Mouse (Mus musculus): ENCODE data around the gene Dctn2. TPM values are rescaled to one million over a fixed set of nuclear protein-coding genes. Genes with fewer than 3 reads are reported as not detected.

Gene Dctn2
- polyA plus RNA-seq, 1 experiment, result 149 TPM

DNA sequence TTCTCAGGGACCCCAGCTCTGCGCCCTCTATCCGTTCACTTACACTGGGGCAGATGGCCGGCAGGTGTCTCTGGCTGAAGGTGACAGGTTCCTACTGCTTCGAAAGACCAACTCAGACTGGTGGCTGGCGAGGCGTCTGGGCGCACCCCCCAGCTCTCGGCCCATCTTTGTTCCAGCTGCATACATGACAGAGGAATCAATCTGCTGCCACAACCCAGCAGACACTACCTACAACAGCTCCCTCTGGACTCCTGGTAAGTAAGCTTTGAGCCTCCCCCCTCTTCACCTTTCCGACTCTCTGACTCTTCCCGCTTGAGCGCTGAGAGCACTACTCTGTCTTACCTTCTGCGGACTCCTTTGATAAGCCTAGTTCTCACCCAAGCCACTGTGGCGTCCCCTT is 56.0 kb downstream of the Dctn2 start:
- H3K4me3 ChIP-seq (ENCODE audit: insufficient read depth, low read length), result no peak overlapping the region
- TF ChIP-seq POLR2A (IDR thresholded peaks at IDR 0.05; ENCODE audit: low read depth, low read length) (no peak), CTCF (IDR thresholded peaks at IDR 0.05; ENCODE audit: borderline replicate concordance, insufficient read depth, low read length) (no peak)
- H3K4me1 ChIP-seq (ENCODE audit: control insufficient read depth, insufficient read depth, low read length), result no peaks in the 10 kb centered on the region
- no peak overlapping the region for H3K27ac ChIP-seq (ENCODE audit: insufficient read depth, low read length)

DNA sequence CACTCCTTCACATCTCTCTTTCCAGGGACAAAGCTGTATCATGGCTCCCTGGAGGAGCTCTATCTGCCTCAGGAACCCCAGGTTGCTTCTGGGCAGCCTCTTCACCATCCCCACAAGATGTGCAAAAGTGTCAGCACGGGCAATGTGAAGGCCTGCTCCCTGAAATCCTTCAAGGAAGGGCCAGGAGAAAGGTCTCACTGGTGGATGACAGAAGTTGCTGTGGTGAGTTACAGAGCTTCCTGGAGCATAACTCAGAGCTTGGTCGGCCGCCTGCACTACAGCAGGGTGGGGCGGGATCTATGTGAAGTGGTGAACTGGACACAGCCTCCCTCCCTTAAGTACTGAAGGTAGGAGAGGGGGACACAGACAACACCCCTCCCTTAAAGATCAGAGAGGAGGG is 56.5 kb downstream of the Dctn2 start:
- no peak overlapping the region for H3K27ac ChIP-seq (ENCODE audit: insufficient read depth, low read length)
- TF ChIP-seq POLR2A (IDR thresholded peaks at IDR 0.05; ENCODE audit: low read depth, low read length) (no peak), CTCF (IDR thresholded peaks at IDR 0.05; ENCODE audit: borderline replicate concordance, insufficient read depth, low read length) (no peak)
- no peak overlapping the region for H3K4me3 ChIP-seq (ENCODE audit: insufficient read depth, low read length)
- H3K4me1 ChIP-seq (ENCODE audit: control insufficient read depth, insufficient read depth, low read length), result no peaks in the 10 kb centered on the region

DNA sequence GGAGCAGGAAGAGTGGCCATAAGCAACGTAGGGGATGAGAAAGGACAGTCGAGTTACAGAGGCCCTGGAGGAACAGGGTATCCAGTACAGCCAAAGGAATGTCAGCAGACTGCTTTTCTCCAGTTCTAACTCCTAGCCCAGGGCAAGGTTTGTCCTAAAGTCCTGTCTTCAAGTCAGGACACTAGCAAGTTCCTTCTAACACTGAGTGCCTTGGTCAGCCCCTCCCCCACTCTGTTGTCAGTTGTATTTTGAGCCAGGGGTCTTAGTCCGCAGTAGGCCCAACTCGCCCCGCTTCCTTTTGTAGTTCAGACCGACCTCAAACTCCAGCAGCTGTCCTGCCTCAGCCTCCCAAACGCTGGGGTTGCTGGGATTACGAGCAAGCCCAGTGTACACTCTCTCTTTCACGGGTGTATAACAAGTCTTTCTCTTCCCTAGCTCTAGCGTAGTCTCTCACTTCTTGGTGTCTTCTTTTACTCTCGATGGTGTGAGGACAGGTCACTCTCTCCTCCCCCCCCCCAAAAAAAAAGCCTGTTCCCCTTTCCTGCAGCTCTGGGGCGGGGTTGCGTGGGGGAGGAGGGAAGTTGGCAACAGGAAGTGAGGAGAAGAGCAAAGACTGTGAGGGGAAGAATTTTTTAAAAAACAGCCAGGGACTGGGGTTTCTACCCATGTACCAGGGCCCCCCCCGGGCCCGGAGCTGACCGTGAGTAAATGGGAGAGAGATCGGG is 57.1 kb downstream of the Dctn2 start:
- no peak overlapping the region for H3K27ac ChIP-seq (ENCODE audit: insufficient read depth, low read length)
- no peak for TF ChIP-seq POLR2A (IDR thresholded peaks at IDR 0.05; ENCODE audit: low read depth, low read length)
- no peak for TF ChIP-seq CTCF (IDR thresholded peaks at IDR 0.05; ENCODE audit: borderline replicate concordance, insufficient read depth, low read length)
- no peak overlapping the region for H3K4me3 ChIP-seq (ENCODE audit: insufficient read depth, low read length)
- H3K4me1 ChIP-seq (ENCODE audit: control insufficient read depth, insufficient read depth, low read length), result no peaks in the 10 kb centered on the region

DNA sequence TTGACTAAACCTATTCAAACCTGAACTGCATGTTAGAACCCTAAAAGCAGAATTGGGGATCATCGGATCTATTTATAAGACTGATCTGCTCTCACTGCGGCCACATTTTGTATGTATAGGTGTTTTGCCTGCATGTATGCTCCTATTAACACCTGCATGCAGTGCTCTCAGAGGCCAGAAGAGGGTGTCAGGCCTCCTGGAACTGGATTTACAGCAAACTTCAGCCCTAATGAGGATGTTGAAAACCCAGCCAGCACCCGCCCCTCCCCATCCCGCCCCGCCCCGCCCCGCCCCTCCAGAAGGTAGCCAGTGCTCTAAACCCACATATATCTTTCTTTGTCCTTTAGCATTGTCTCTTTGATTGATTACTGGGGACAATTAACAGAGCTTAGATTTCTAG is 58.3 kb downstream of the Dctn2 start:
- TF ChIP-seq POLR2A (IDR thresholded peaks at IDR 0.05; ENCODE audit: low read depth, low read length), result no peak
- peak; percentile 6; the same call in 1 of the 2 replicates for TF ChIP-seq CTCF (IDR thresholded peaks at IDR 0.05; ENCODE audit: borderline replicate concordance, insufficient read depth, low read length)
- Histone ChIP-seq H3K4me1 (ENCODE audit: control insufficient read depth, insufficient read depth, low read length) (no peaks in the 10 kb centered on the region), H3K4me3 (ENCODE audit: insufficient read depth, low read length) (no peak overlapping the region), H3K27ac (ENCODE audit: insufficient read depth, low read length) (no peak overlapping the region)

DNA sequence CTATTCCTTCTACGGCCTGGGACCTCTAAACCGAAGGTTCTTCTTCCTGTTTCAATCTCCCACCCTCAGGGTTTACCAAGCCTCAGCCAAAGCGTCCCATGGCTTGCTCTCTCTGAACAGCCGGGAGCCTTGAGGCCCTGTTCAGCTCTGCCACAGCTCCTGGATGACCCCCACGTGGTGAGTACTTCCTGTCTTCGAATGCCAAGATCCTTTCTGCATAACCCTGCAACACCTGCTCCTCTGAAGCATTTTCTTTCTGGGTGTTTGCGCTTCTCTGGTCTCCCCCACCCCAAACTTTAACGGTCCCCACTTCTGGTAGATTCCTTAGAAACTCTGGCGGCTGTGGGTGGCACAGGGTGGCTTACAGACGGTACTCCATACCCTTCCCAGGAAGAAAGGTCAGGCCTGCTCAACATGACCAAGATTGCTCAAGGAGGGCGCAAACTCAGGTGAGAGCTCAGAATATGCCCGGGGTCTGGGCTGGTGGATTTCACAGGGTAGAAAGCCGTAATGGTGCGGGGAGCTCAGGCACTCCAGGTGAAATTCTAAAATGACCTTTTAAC is 59.4 kb downstream of the Dctn2 start:
- TF ChIP-seq POLR2A (IDR thresholded peaks at IDR 0.05; ENCODE audit: low read depth, low read length), result no peak
- TF ChIP-seq CTCF (IDR thresholded peaks at IDR 0.05; ENCODE audit: borderline replicate concordance, insufficient read depth, low read length), result no peak
- H3K27ac ChIP-seq (ENCODE audit: insufficient read depth, low read length), result no peak overlapping the region
- no peak overlapping the region for H3K4me3 ChIP-seq (ENCODE audit: insufficient read depth, low read length)
- no peaks in the 10 kb centered on the region for H3K4me1 ChIP-seq (ENCODE audit: control insufficient read depth, insufficient read depth, low read length)

DNA sequence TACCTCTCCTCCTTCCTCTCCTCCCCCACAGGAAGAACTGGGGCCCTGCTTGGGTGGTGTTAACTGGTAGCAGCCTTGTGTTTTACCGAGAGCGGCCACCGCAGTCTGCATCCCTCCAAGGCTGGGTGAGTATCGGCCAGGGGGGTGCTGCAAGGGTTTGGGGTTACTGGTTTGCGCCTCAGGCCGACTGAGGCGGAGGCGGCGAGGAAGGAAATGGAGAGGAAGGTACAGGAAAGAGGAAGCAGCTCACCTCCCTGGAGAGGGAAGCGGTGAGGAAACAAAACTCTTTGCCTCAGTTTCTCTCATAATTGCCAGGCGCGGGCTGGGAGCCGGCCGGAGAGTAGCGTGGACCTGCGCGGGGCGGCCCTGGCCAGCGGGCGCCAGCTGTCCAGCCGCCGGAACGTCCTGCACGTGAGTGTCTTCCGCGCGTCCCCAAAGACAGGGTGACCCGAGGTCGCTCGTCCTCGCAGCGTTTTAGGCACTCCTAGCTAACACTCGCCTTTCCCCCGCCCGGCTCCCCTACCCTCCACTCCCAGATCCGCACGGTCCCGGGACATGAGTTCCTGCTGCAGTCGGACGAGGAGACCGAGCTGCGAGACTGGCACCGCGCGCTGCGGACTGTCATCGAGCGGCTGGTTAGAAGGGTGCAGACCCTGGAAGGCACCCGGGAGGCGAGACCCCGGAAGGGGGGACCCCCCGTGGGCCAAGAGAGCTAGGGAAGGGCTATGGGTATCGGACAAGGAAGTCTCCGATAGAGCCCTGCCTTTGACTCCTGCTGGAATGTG is 60.0 kb downstream of the Dctn2 start:
- peak overlapping the region; percentile 34 for H3K4me3 ChIP-seq (ENCODE audit: insufficient read depth, low read length)
- TF ChIP-seq POLR2A (IDR thresholded peaks at IDR 0.05; ENCODE audit: low read depth, low read length) (no peak), CTCF (IDR thresholded peaks at IDR 0.05; ENCODE audit: borderline replicate concordance, insufficient read depth, low read length) (no peak)
- H3K4me1 ChIP-seq (ENCODE audit: control insufficient read depth, insufficient read depth, low read length), result no peaks in the 10 kb centered on the region
- H3K27ac ChIP-seq (ENCODE audit: insufficient read depth, low read length), result no peak overlapping the region

DNA sequence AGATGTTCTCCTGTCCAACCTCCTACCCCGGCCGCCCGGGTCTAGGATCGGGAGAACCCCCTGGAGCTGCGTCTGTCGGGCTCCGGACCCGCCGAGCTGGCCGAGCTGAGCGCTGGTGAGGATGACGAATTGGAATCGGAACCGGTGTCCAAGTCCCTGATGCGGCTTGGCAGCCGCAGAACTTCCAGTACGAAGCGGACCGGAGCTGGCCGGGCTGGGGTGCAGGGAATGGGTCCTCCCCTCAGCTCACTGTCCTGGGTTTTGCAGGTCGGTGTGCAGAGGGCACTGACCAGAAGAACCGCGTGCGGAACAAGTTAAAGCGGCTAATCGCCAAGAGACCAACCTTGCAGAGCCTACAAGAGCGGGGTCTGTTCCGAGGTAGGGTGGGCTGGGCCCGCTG is 60.7 kb downstream of the Dctn2 start:
- no peak for TF ChIP-seq CTCF (IDR thresholded peaks at IDR 0.05; ENCODE audit: borderline replicate concordance, insufficient read depth, low read length)
- no peak for TF ChIP-seq POLR2A (IDR thresholded peaks at IDR 0.05; ENCODE audit: low read depth, low read length)
- no peak overlapping the region for H3K27ac ChIP-seq (ENCODE audit: insufficient read depth, low read length)
- H3K4me1 ChIP-seq (ENCODE audit: control insufficient read depth, insufficient read depth, low read length), result no peaks in the 10 kb centered on the region
- peak overlapping the region; percentile 34 for H3K4me3 ChIP-seq (ENCODE audit: insufficient read depth, low read length)

DNA sequence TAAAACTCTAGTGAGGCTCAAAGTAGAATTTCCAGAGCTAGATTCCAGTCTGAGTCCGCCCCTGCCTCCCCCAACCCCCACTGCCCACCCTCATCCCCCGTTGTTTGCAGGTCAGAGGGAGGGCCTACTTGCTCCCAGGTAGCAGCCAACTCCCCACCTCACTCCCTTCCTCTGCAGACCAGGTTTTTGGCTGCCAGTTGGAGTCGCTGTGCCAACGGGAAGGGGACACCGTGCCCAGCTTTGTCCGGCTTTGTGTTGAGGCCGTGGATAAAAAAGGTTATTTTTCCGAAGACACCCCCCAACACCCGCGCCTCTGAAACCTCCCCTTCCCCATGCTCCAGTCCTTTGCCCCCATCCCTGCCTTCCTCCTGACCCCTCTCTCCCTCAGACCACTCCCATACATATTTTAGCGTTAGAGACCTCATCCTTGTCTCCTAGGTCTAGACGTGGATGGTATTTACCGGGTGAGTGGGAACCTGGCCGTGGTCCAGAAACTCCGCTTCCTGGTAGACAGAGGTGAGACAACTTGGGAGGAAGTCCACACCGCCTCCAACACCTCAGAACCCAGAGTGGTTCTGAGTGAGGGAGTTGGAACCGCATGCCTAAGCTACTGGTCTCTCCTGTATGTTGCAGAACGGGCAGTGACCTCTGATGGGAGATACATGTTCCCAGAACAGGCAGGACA is 61.4 kb downstream of the Dctn2 start:
- H3K4me1 ChIP-seq (ENCODE audit: control insufficient read depth, insufficient read depth, low read length), result no peaks in the 10 kb centered on the region
- no peak for TF ChIP-seq POLR2A (IDR thresholded peaks at IDR 0.05; ENCODE audit: low read depth, low read length)
- no peak for TF ChIP-seq CTCF (IDR thresholded peaks at IDR 0.05; ENCODE audit: borderline replicate concordance, insufficient read depth, low read length)
- no peak overlapping the region for H3K4me3 ChIP-seq (ENCODE audit: insufficient read depth, low read length)
- no peak overlapping the region for H3K27ac ChIP-seq (ENCODE audit: insufficient read depth, low read length)

DNA sequence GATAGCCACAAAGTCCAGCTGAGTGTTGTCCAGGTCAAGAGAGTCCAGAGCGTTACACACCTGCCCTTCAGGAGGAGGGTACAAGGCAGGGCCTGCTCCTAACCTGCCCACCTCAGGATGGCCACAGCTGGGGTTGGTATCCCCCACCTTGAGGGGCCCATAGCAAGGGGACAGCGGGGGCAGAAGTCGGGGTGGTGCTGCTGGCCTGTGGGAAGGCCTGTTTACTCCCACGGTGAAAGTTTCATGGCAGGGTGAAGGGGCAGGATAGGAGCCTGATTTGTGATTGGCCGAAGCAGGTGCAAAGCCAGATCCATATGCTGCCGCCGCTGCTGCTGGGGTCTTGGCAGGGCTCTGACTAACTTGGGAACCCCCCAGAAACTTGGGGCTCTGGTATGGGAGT is 64.0 kb downstream of the Dctn2 start:
- H3K27ac ChIP-seq (ENCODE audit: insufficient read depth, low read length), result no peak overlapping the region
- no peak overlapping the region for H3K4me3 ChIP-seq (ENCODE audit: insufficient read depth, low read length)
- TF ChIP-seq CTCF (IDR thresholded peaks at IDR 0.05; ENCODE audit: borderline replicate concordance, insufficient read depth, low read length), result no peak
- no peaks in the 10 kb centered on the region for H3K4me1 ChIP-seq (ENCODE audit: control insufficient read depth, insufficient read depth, low read length)

Other genes with a start within 250 kb of the Dctn2 start
- gene Tsfm, start 235.5 kb upstream of the Dctn2 start, polyA plus RNA-seq (2011; ENCODE audit: insufficient read length, low read depth, missing spikeins), result 25.4 and 28.6 TPM in 2 replicates
- gene Mettl1, start 225.0 kb upstream of the Dctn2 start, polyA plus RNA-seq (2011; ENCODE audit: insufficient read length, low read depth, missing spikeins), result 21.8 and 24.3 TPM in 2 replicates
- gene Eef1akmt3, start 224.9 kb upstream of the Dctn2 start, polyA plus RNA-seq (2011; ENCODE audit: insufficient read length, low read depth, missing spikeins), result 2.2 and 3.7 TPM in 2 replicates
- gene Cyp27b1, start 218.1 kb upstream of the Dctn2 start, polyA plus RNA-seq (2011; ENCODE audit: insufficient read length, low read depth, missing spikeins), result not detected in 2 replicates
- 2.8 and 3.0 TPM in 2 replicates for gene March9, start 206.2 kb upstream of the Dctn2 start, polyA plus RNA-seq (2011; ENCODE audit: insufficient read length, low read depth, missing spikeins)
- gene Cdk4, start 202.8 kb upstream of the Dctn2 start, polyA plus RNA-seq (2011; ENCODE audit: insufficient read length, low read depth, missing spikeins), result 596 and 724 TPM in 2 replicates
- gene Tspan31, start 196.1 kb upstream of the Dctn2 start, polyA plus RNA-seq (2011; ENCODE audit: insufficient read length, low read depth, missing spikeins), result 118 and 143 TPM in 2 replicates
- 0.08 and 0.21 TPM in 2 replicates for gene Agap2, start 191.1 kb upstream of the Dctn2 start, polyA plus RNA-seq (2011; ENCODE audit: insufficient read length, low read depth, missing spikeins)
- 84.1 and 87.6 TPM in 2 replicates for gene Os9, start 145.2 kb upstream of the Dctn2 start, polyA plus RNA-seq (2011; ENCODE audit: insufficient read length, low read depth, missing spikeins)
- gene B4galnt1, start 101.1 kb upstream of the Dctn2 start, polyA plus RNA-seq (2011; ENCODE audit: insufficient read length, low read depth, missing spikeins), result 28.3 and 39.3 TPM in 2 replicates
- gene Slc26a10, start 85.7 kb upstream of the Dctn2 start, polyA plus RNA-seq (2011; ENCODE audit: insufficient read length, low read depth, missing spikeins), result 2.2 and 2.8 TPM in 2 replicates
- gene Arhgef25, start 76.3 kb upstream of the Dctn2 start, polyA plus RNA-seq (2011; ENCODE audit: insufficient read length, low read depth, missing spikeins), result 187 TPM in 2 replicates
- gene Dtx3, start 70.6 kb upstream of the Dctn2 start, polyA plus RNA-seq (2011; ENCODE audit: insufficient read length, low read depth, missing spikeins), result 62.3 and 82.0 TPM in 2 replicates
- gene Pip4k2c, start 54.8 kb upstream of the Dctn2 start, polyA plus RNA-seq (2011; ENCODE audit: insufficient read length, low read depth, missing spikeins), result 24.3 and 25.2 TPM in 2 replicates
- 0.80 and 1.6 TPM in 2 replicates for gene Kif5a, start 3.0 kb upstream of the Dctn2 start, polyA plus RNA-seq (2011; ENCODE audit: insufficient read length, low read depth, missing spikeins)
- gene Mbd6, start 22.6 kb downstream of the Dctn2 start, polyA plus RNA-seq (2011; ENCODE audit: insufficient read length, low read depth, missing spikeins), result 26.4 and 27.2 TPM in 2 replicates
- 105 and 110 TPM in 2 replicates for gene Mars, start 45.4 kb downstream of the Dctn2 start, polyA plus RNA-seq (2011; ENCODE audit: insufficient read length, low read depth, missing spikeins)
- gene Arhgap9, start 55.6 kb downstream of the Dctn2 start, polyA plus RNA-seq (2011; ENCODE audit: insufficient read length, low read depth, missing spikeins), result 0.18 TPM in 1 of 2 replicates, not detected in the other
- gene Gli1, start 75.6 kb downstream of the Dctn2 start, polyA plus RNA-seq (2011; ENCODE audit: insufficient read length, low read depth, missing spikeins), result 0.43 and 0.84 TPM in 2 replicates
- not detected in 2 replicates for gene Inhbe, start 88.0 kb downstream of the Dctn2 start, polyA plus RNA-seq (2011; ENCODE audit: insufficient read length, low read depth, missing spikeins)
- not detected in 2 replicates for gene Inhbc, start 104.1 kb downstream of the Dctn2 start, polyA plus RNA-seq (2011; ENCODE audit: insufficient read length, low read depth, missing spikeins)
- gene R3hdm2, start 114.0 kb downstream of the Dctn2 start, polyA plus RNA-seq (2011; ENCODE audit: insufficient read length, low read depth, missing spikeins), result 99.2 and 118 TPM in 2 replicates
- gene Stac3, start 235.3 kb downstream of the Dctn2 start, polyA plus RNA-seq (2011; ENCODE audit: insufficient read length, low read depth, missing spikeins), result 3.9 TPM in 2 replicates
- gene Ndufa4l2, start 248.6 kb downstream of the Dctn2 start, polyA plus RNA-seq (2011; ENCODE audit: insufficient read length, low read depth, missing spikeins), result 1.4 and 3.4 TPM in 2 replicates